Mouse (Mus musculus) thymus, adult 2 months (tissue): ENCODE results near the gene Prpf6.

Experiments
- CTCF ChIP-seq: fragments of 200-500 bp; IDR thresholded peaks from 2 replicates; pipeline ENCODE4 v1.5.1; 2012; ENCODE audit warnings: mild to moderate bottlenecking, control low read depth, low read length, moderate library complexity, borderline replicate concordance; ENCODE audit not compliant: control insufficient read depth, poor library complexity, insufficient read depth; ENCODE audit errors: extremely low read depth
- POLR2A ChIP-seq: fragments of 200-500 bp; IDR thresholded peaks from 2 replicates; pipeline ENCODE4 v1.6.1; 2012; ENCODE audit warnings: mild to moderate bottlenecking, low read length, control low read depth, moderate library complexity; ENCODE audit not compliant: control insufficient read depth, poor library complexity, insufficient read depth; ENCODE audit errors: extremely low read depth

DNA sequence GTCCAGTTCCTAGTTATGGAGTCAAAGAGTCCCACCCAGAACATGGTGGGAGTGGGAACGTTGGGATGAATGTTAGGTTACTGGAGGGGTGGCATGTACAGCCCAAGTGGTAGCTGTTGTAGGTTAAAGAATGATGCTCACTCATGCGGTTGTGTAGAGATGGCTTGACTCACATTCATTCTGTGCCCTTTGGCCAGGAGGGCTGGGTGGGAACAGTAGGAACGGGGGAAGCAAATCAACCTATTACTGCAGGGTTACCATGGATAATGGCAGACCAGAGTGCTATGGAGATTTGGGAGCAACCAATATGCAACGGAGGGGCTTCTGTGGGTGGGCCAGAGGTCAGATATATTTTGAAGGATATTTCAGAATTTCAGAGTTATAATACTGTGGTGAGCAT, 83.3 kb downstream of the Prpf6 start:
- TF ChIP-seq CTCF: no peak
- TF ChIP-seq POLR2A: no peak
